Mouse (Mus musculus): ENCODE data around the gene Jam2. TPM values are rescaled to one million over a fixed set of nuclear protein-coding genes. Genes with fewer than 3 reads are reported as not detected.

Gene Jam2
- total and polyA plus RNA-seq, 3 experiments, result 55.4 to 81.0 (median 77.9) TPM

- no peak overlapping the region for H3K9ac ChIP-seq (ENCODE audit: low read depth, low read length)
- intact Hi-C loops (cut with DNase I), result loop anchor here (2.0 kb wide), 1 partner anchor 23 kb away; no protein-coding TSS in a partner anchor
- peak; percentile 79 to 84 for DNase-seq
- H3K4me1 ChIP-seq (ENCODE audit: control insufficient read depth, insufficient read depth, low read length), result peaks cover 16% of the 10 kb centered on the region
- no peak for TF ChIP-seq CTCF (IDR thresholded peaks at IDR 0.05)
- no peak; the same call in 1 of the 2 replicates for TF ChIP-seq POLR2A (IDR thresholded peaks at IDR 0.05; ENCODE audit: insufficient read depth, low read depth, low read length)
- peak; percentile 96 for TF ChIP-seq EP300 (IDR thresholded peaks at IDR 0.05; ENCODE audit: insufficient read depth, low read depth, low read length)
- peaks cover 53% of the 10 kb centered on the region for H3K36me3 ChIP-seq (ENCODE audit: control insufficient read depth, insufficient read depth, low read length)
- 27% methylated on average over 6 of the region's 6 CpGs for WGBS
- no peaks in the 10 kb centered on the region for H3K27me3 ChIP-seq (ENCODE audit: control insufficient read depth, insufficient read depth, low read length)
- no peak overlapping the region for H3K4me3 ChIP-seq
- H3K79me2 ChIP-seq (replicated peaks; ENCODE audit: control insufficient read depth, insufficient read depth, low read length), result no peaks in the 10 kb centered on the region; the same call in 1 of the 2 replicates
- peak overlapping the region; percentile 84 for H3K27ac ChIP-seq
Observed at GRCm38 (mm10) chr16:84802217-84802616, 28.3 kb downstream of the Jam2 start.

GRCm38 (mm10) chr16:84804866-84805265 is 30.9 kb downstream of the Jam2 start:
- Histone ChIP-seq H3K27me3 (ENCODE audit: control insufficient read depth, insufficient read depth, low read length) (no peaks in the 10 kb centered on the region), H3K4me3 (no peak overlapping the region), H3K4me1 (ENCODE audit: control insufficient read depth, insufficient read depth, low read length) (peaks cover 16% of the 10 kb centered on the region), H3K36me3 (ENCODE audit: control insufficient read depth, insufficient read depth, low read length) (peaks cover 56% of the 10 kb centered on the region), H3K9ac (ENCODE audit: low read depth, low read length) (no peak overlapping the region), H3K79me2 (replicated peaks; ENCODE audit: control insufficient read depth, insufficient read depth, low read length) (no peaks in the 10 kb centered on the region), H3K27ac (peak overlapping the region; percentile 88)
- intact Hi-C loops (cut with DNase I), result loop anchor here (2.0 kb wide), 1 partner anchor 28 kb away; no protein-coding TSS in a partner anchor
- 47% methylated on average over 5 of the region's 5 CpGs for WGBS
- no peak for TF ChIP-seq CTCF (IDR thresholded peaks at IDR 0.05)
- peak; percentile 40; the same call in 1 of the 2 replicates for TF ChIP-seq POLR2A (IDR thresholded peaks at IDR 0.05; ENCODE audit: insufficient read depth, low read depth, low read length)
- peak in 1 of 2 experiments; percentile 50 for DNase-seq

- Histone ChIP-seq H3K79me2 (replicated peaks; ENCODE audit: control insufficient read depth, insufficient read depth, low read length) (no peaks in the 10 kb centered on the region), H3K27me3 (ENCODE audit: control insufficient read depth, insufficient read depth, low read length) (no peaks in the 10 kb centered on the region), H3K9ac (ENCODE audit: low read depth, low read length) (no peak overlapping the region), H3K4me3 (no peak overlapping the region), H3K4me1 (ENCODE audit: control insufficient read depth, insufficient read depth, low read length) (peaks cover 20% of the 10 kb centered on the region), H3K27ac (peak overlapping the region; percentile 88), H3K36me3 (ENCODE audit: control insufficient read depth, insufficient read depth, low read length) (peaks cover 64% of the 10 kb centered on the region)
- DNase-seq, result no peak
- WGBS, result 97% methylated on average over 3 of the region's 3 CpGs
- intact Hi-C loops (cut with DNase I), result no loop called here
- TF ChIP-seq CTCF (IDR thresholded peaks at IDR 0.05), result no peak
- TF ChIP-seq POLR2A (IDR thresholded peaks at IDR 0.05; ENCODE audit: insufficient read depth, low read depth, low read length), result no peak
- no peak for TF ChIP-seq EP300 (IDR thresholded peaks at IDR 0.05; ENCODE audit: insufficient read depth, low read depth, low read length)
Observed at GRCm38 (mm10) chr16:84806175-84806574, 32.3 kb downstream of the Jam2 start.

- Histone ChIP-seq H3K4me3 (no peak overlapping the region), H3K27me3 (ENCODE audit: control insufficient read depth, insufficient read depth, low read length) (no peaks in the 10 kb centered on the region), H3K9ac (ENCODE audit: low read depth, low read length) (no peak overlapping the region), H3K79me2 (replicated peaks; ENCODE audit: control insufficient read depth, insufficient read depth, low read length) (no peaks in the 10 kb centered on the region), H3K4me1 (ENCODE audit: control insufficient read depth, insufficient read depth, low read length) (peaks cover 12% of the 10 kb centered on the region), H3K36me3 (ENCODE audit: control insufficient read depth, insufficient read depth, low read length) (peaks cover 58% of the 10 kb centered on the region), H3K27ac (peak overlapping the region; percentile 51)
- no peak for DNase-seq
- intact Hi-C loops (cut with DNase I), result no loop called here
- 93% methylated on average over 7 of the region's 7 CpGs for WGBS
- TF ChIP-seq EP300 (IDR thresholded peaks at IDR 0.05; ENCODE audit: insufficient read depth, low read depth, low read length) (no peak), CTCF (IDR thresholded peaks at IDR 0.05) (no peak), POLR2A (IDR thresholded peaks at IDR 0.05; ENCODE audit: insufficient read depth, low read depth, low read length) (no peak)
Observed at GRCm38 (mm10) chr16:84807874-84808273, 34.0 kb downstream of the Jam2 start.

GRCm38 (mm10) chr16:84810254-84810653 is 36.3 kb downstream of the Jam2 start:
- H3K27me3 ChIP-seq (ENCODE audit: control insufficient read depth, insufficient read depth, low read length), result no peaks in the 10 kb centered on the region
- no peak for DNase-seq
- H3K9ac ChIP-seq (ENCODE audit: low read depth, low read length), result no peak overlapping the region
- 61% methylated on average over 1 of the region's 1 CpGs for WGBS
- TF ChIP-seq EP300 (IDR thresholded peaks at IDR 0.05; ENCODE audit: insufficient read depth, low read depth, low read length) (0 out of 2 replicates have a peak, but pooled peaks have one; percentile 24), POLR2A (IDR thresholded peaks at IDR 0.05; ENCODE audit: insufficient read depth, low read depth, low read length) (no peak), CTCF (IDR thresholded peaks at IDR 0.05) (no peak)
- H3K36me3 ChIP-seq (ENCODE audit: control insufficient read depth, insufficient read depth, low read length), result peaks cover 44% of the 10 kb centered on the region
- H3K27ac ChIP-seq, result peak overlapping the region; percentile 77
- no peak overlapping the region for H3K4me3 ChIP-seq
- intact Hi-C loops (cut with DNase I), result no loop called here
- no peaks in the 10 kb centered on the region for H3K79me2 ChIP-seq (replicated peaks; ENCODE audit: control insufficient read depth, insufficient read depth, low read length)
- H3K4me1 ChIP-seq (ENCODE audit: control insufficient read depth, insufficient read depth, low read length), result peaks cover 8% of the 10 kb centered on the region

- DNase-seq, result no peak
- TF ChIP-seq POLR2A (IDR thresholded peaks at IDR 0.05; ENCODE audit: insufficient read depth, low read depth, low read length) (no peak), EP300 (IDR thresholded peaks at IDR 0.05; ENCODE audit: insufficient read depth, low read depth, low read length) (no peak), CTCF (IDR thresholded peaks at IDR 0.05) (no peak)
- Histone ChIP-seq H3K36me3 (ENCODE audit: control insufficient read depth, insufficient read depth, low read length) (peaks cover 33% of the 10 kb centered on the region), H3K79me2 (replicated peaks; ENCODE audit: control insufficient read depth, insufficient read depth, low read length) (no peaks in the 10 kb centered on the region), H3K27me3 (ENCODE audit: control insufficient read depth, insufficient read depth, low read length) (no peaks in the 10 kb centered on the region), H3K4me3 (no peak overlapping the region), H3K27ac (no peak overlapping the region), H3K9ac (ENCODE audit: low read depth, low read length) (no peak overlapping the region), H3K4me1 (ENCODE audit: control insufficient read depth, insufficient read depth, low read length) (peaks cover 9% of the 10 kb centered on the region)
- intact Hi-C loops (cut with DNase I), result no loop called here
- WGBS, result 79% methylated on average over 8 of the region's 8 CpGs
Observed at GRCm38 (mm10) chr16:84813852-84814251, 39.9 kb downstream of the Jam2 start.
